Mouse (Mus musculus) brain, embryonic 14.5 days (tissue): Measurements from ENCODE around the gene Psmb9. TPM values are rescaled to one million over a fixed set of nuclear protein-coding genes. Genes with fewer than 3 reads are reported as not detected.
A peak's percentile ranks its signal among the peaks of the same experiment; 100 is the strongest.

Experiments
- DNase-seq: peaks from one replicate; pipeline ENCODE4 v3.0.0-alpha.2; 2011; ENCODE audit warnings: low read depth
- CTCF ChIP-seq: fragments of 200-500 bp; IDR thresholded peaks from 2 replicates; pipeline ENCODE4 v1.5.1; 2012; ENCODE audit warnings: inconsistent platforms, mild to moderate bottlenecking, moderate library complexity, borderline replicate concordance; ENCODE audit not compliant: insufficient read depth, insufficient read length; ENCODE audit errors: extremely low read depth
- POLR2A ChIP-seq: fragments of 200-500 bp; IDR thresholded peaks from 2 replicates; pipeline ENCODE4 v1.6.1; 2012; ENCODE audit warnings: mild to moderate bottlenecking, inconsistent platforms, borderline replicate concordance; ENCODE audit not compliant: poor library complexity, insufficient read depth, insufficient read length, severe bottlenecking; ENCODE audit errors: extremely low read depth
- polyA plus RNA-seq: library from polyadenylated mRNA; depleted of rRNA; stranded (reverse); fragments of >200 nt; gene quantifications from 2 replicates; pipeline ENCODE4 v1.2.3, GENCODE M21; 2012

Psmb9 gene
- polyA plus RNA-seq, 1 experiment, result 0.86 TPM

DNA sequence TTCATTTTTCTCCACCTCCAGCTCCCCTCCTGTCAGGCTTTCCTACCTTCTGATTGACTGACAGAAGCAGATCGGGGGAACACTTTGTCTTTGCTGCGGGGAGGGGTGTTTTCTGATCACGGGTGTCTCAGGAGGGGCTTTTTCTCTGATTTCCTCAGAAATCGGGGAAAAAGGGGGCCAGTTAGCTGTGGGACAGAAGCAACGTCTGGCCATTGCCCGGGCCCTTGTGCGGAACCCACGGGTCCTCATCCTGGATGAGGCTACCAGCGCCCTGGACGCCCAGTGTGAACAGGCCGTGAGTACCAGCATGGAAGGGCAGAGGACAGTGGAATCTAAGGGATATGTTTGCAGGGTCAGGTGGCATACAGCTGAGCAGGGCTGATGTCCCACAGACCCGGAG lies 27.6 kb upstream of the Psmb9 start:
- TF ChIP-seq CTCF, result no peak
- no peak for TF ChIP-seq POLR2A
- DNase-seq, result no peak

DNA sequence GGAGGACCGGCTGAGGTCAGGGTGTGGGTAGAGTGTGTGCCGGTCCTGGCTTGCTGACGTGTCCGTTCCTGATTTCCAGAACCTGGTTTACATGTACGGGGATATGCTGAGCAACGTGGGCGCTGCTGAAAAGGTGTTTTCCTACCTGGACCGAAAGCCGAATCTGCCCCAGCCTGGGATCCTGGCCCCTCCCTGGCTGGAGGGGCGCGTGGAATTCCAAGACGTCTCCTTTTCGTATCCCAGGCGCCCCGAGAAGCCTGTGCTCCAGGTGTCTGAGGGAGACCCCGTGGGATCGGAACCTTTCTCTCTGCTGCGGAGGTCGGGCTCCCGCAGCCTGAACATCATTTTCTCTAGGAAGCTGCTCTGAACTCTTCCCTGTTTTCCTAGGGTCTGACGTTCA lies 26.4 kb upstream of the Psmb9 start:
- TF ChIP-seq CTCF (no peak), POLR2A (no peak)
- no peak for DNase-seq

GRCm38 (mm10) chr17:34211746-34212365 lies 24.3 kb upstream of the Psmb9 start:
- TF ChIP-seq CTCF (no peak), POLR2A (no peak)
- no peak for DNase-seq

- DNase-seq, result no peak
- TF ChIP-seq CTCF (no peak), POLR2A (no peak)
These were observed 23.0 kb upstream of the Psmb9 start for GRCm38 (mm10) chr17:34210599-34210998.

DNA sequence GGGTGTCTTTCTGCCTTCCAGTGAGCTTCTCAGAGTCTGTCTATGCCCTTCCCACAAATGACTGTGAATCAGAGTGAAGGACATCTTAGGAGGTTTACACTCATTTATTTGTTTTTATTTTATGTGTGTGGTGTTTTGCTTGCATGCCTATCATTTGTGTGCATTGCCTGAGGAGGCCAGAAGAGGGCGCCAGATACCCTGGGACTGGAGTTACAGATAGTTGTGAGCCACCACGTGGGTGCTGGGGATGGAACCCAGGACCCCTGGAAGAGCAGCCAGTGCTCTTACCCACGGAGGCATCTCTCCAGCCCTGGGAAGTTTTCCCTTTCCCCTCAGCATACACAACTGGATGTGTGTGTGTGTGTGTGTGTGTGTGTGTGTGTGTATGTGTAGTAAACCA lies 22.1 kb upstream of the Psmb9 start:
- TF ChIP-seq POLR2A (no peak), CTCF (peak; percentile 17; the same call in 1 of the 2 replicates)
- no peak for DNase-seq

- DNase-seq, result no peak
- TF ChIP-seq CTCF (no peak), POLR2A (no peak)
These were observed 20.9 kb upstream of the Psmb9 start for GRCm38 (mm10) chr17:34208421-34208820.

DNA sequence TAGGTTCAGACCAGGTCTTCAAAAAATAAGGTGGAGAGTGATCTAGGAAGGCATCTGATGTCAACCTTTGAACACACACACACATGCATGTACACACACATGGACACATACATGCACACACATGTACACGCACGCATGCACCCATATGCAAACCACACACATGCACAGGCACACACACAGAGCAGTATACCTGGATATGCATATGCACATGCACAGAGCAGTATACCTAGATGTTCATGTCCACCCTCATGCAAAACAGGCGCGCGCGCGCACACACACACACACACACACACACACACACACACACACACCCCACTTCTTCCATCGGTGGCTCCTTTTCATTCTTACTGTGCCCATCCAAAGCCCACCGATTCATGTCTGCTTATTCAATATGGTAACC lies 20.3 kb upstream of the Psmb9 start:
- no peak for TF ChIP-seq CTCF
- TF ChIP-seq POLR2A, result no peak
- no peak for DNase-seq

DNA sequence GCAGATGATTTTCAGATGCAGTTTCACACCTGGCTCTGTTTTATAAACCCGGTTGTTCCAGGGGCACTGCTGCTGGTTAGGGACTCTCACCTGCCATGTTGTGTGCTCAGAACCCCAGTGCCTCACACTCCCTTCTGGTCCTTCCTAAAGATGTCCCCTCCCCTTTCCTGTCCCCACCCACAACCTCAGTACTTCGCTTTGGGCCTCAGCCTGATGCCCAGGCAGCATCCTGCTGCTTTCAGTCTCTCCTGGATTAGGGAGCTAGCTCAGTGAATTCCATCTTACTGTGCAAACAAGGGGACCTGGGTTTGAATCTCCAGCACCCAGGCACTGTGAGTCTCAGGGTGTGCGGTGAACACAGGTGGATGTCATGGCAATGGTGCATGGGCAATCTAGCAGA lies 19.9 kb upstream of the Psmb9 start:
- DNase-seq, result no peak
- TF ChIP-seq CTCF (no peak), POLR2A (no peak)

- no peak for TF ChIP-seq CTCF
- no peak for TF ChIP-seq POLR2A
- DNase-seq, result no peak
These were observed 19.2 kb upstream of the Psmb9 start for GRCm38 (mm10) chr17:34206731-34207130.

- peak; percentile 29 for DNase-seq
These were observed 18.2 kb upstream of the Psmb9 start for GRCm38 (mm10) chr17:34205746-34206176.

DNA sequence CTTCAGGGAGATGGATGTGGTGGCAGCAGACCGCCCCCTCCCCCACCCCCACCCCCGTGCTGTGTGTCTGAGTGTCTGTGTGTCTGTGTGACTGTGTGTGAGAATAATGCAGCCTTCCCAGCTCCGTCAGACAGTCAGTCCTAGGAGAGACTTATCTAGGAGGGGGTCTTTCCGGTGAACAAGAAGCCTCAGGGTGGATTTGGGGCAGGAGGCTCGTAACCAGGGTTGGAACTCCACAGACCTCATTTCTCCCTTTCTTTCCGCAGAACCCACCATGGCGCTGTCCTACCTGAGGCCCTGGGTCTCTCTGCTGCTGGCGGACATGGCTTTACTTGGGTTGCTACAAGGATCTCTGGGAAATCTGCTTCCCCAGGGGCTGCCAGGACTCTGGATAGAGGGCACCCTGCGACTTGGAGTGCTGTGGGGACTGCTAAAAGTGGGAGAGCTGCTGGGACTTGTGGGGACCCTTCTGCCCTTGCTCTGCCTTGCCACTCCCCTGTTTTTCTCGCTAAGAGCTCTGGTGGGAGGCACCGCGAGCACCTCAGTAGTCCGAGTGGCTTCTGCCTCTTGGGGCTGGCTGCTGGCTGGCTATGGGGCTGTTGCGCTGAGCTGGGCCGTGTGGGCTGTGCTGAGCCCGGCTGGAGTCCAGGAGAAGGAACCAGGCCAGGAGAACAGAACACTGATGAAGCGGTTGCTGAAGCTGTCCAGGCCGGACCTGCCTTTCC lies 17.6 kb upstream of the Psmb9 start:
- TF ChIP-seq POLR2A, result no peak
- no peak for TF ChIP-seq CTCF
- no peak for DNase-seq

More at GRCm38 (mm10) chr17:34205746-34206176, 18.2 kb upstream of the Psmb9 start:
- TF ChIP-seq CTCF (peak; percentile 51; the same call in 1 of the 2 replicates), POLR2A (no peak)

DNA sequence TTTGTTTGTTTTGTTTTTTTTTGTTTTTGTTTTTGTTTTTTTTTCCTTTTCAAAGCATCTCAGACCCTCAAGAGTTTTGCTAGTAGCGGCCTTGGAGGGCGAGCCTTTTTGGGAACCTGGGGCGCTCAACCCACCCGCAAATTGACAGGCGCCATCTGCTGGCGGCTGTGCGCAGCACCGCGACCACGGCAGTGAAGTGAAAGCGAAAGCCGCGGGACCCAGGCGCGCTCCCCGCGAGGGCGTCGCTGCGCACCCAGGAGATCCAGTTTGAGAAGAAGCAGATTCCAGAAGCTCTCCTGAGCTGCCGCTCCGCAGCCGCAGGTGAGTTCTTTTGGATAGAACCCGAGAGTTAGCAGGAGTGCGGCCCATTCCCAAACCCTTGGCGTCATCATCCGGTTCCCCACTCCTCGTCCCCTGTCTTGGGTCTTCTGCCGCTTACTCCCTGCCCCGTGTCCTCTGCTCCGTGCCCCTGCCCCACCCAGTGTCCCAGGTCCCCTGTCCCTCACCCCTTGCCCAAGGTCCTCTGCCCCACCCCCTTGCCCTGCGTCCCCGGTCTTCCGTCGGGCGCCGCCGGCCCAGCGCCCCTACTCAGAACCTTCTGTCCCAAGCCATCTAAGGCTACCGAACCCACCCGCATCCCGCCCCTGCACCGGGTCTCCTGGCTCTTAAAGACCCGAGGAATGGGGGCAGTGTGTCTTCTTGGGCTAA lies 16.9 kb upstream of the Psmb9 start:
- peak; percentile 75 for DNase-seq
- peak; percentile 90 for TF ChIP-seq CTCF
- no peak for TF ChIP-seq POLR2A

DNA sequence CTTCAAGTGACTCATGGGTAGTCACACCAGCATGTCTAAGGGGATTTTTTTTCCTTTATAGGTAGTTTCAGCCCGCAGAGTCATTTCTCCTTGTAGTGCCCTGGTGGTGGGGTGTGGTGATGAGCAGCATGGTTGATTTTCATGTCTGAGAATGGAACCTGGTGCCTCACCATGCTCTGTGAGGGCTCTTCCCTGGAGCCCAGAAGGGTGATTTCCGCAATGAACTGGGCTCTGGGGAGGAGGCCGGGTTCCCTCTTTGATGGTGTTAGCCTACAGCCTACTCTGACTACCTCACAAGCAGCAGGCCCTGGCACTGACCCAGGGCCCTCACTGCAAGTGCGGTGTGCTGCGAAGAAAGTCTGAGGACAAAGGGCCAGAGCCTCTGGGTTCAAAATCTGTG lies 15.9 kb upstream of the Psmb9 start, which contains the start of gene Tap2:
Tap2 (plus strand) TSS at position 84 of the 400 bp plus-strand sequence.
- TF ChIP-seq CTCF (no peak), POLR2A (no peak)
- no peak for DNase-seq
